Mouse (Mus musculus): ENCODE results near the gene Lcn9.
A peak's percentile ranks its signal among the peaks of the same experiment; 100 is the strongest.

The Lcn9 gene

DNA sequence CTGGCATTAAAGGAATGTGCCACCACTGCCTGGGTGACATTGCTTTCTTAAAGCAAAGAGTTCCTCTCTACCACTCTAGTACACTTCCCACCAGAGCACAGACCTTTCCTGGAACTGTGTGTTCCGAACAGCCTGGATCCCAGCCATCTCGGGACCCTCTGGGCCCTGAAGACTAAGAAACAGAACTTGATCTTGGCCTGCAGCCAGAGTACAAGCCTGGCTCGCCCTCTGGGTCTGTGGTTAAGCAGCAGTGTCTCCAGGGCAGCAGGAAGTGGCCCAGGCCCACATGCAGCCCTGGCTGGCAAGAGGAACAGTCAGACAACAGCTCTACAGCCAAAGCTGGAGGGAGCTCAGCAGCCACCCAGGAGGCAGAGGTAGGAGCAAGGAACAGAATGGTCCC, 29.7 kb downstream of the Lcn9 start:
- peak; percentile 76 for DNase-seq

GRCm38 (mm10) chr2:25853998-25854397, 31.0 kb downstream of the Lcn9 start:
- DNase-seq, result no peak

- no peak for DNase-seq
Observed at GRCm38 (mm10) chr2:25859891-25860290, 36.9 kb downstream of the Lcn9 start.

DNA sequence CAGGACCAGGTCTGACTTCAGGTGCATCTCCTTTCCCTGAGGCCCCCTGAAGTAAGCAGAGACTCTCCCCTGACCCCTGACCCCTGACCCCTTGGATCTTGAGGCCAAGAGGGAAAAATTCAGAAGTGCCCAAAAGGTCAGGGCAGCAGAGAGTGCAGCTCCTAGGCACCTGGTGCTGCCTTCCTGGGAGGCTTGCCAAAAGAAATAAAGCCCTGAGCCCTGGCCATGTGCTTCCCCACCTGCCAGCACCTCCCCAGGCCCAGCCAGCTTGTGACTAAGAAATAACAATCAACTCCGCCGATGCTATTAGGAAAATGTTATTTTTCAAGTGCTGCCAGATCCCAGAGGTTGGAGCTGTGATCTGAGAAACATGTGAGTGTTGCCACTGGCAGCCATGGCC, 39.1 kb downstream of the Lcn9 start:
- DNase-seq, result no peak

- DNase-seq, result no peak
Observed at GRCm38 (mm10) chr2:25862696-25863270, 39.8 kb downstream of the Lcn9 start.

GRCm38 (mm10) chr2:25863337-25864131, 40.6 kb downstream of the Lcn9 start, which contains the start of gene Kcnt1:
TSS of gene Kcnt1 (plus strand) at chr2:25863734.
- DNase-seq, result peak; percentile 62

DNA sequence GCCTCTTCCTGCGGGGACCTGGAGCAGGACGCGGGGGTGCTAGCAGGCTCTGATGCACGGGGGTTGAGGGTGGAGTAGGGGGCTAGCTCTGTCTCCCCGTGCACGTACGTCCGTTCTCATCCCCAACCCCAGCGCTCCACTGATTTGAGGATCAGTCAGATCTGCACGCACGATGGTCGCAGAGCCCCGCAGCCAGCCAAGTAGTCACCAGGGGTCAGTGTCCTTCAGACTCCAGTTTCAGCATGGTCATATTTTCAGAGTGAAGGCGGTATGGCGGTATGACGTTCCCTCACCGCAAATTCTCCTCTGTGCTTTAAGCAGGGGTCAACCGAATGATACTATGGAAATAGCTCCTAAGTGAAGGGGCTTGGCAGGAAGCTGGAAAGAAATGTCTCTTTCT, 41.3 kb downstream of the Lcn9 start:
- DNase-seq, result no peak

DNA sequence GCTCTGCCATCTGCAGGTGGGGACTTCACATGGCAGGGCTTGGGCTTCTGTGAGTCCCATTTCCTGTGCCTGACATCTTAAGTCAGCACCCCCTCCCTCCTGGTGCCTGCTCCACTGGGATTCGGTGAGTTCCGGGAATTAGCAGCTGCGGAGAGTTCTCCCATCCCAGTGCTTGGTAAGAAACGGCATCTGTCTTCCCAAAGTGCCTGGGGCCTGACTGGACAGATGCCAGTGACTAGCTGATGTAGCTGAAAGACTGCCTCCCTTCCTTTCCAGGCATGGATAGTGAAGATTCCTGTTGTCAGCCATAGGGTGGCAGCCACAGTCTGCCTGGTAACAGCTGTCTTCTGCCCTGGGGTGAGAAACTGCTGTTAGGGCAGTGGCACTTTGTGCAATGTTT, 42.5 kb downstream of the Lcn9 start:
- DNase-seq, result peak; percentile 53

DNA sequence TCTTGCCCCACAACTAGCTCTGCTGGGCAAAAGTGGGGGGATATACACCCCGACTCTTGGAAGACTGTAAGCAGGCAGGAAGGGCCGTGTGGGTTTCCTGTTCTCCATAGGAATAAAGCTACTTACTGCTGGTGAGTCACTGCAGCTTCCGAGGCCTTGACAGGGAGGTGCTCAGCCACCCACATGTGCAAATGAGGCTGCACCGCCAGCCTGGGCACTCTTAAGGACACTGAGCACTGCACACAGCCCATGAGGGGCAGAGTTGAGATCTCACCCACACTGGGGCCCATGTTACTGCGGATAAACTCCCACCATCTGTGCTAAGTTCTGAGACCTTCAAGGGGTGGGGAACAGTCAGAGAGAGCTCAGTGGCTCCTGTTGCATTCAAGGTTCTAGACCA, 43.7 kb downstream of the Lcn9 start:
- DNase-seq, result no peak
